Mouse (Mus musculus): Measurements from ENCODE around the gene Wfikkn1.
A peak's percentile ranks its signal among the peaks of the same experiment; 100 is the strongest.

Wfikkn1 gene

GRCm38 (mm10) chr17:25836397-25837075 is 44.1 kb downstream of the Wfikkn1 start:
- no peak for DNase-seq (ENCODE audit: low read depth)

- DNase-seq (ENCODE audit: low read depth) = no peak
Measured at GRCm38 (mm10) chr17:25835816-25836215, 44.8 kb downstream of the Wfikkn1 start.

GRCm38 (mm10) chr17:25835301-25835700 is 45.4 kb downstream of the Wfikkn1 start:
- no peak for DNase-seq (ENCODE audit: low read depth)

GRCm38 (mm10) chr17:25834595-25835222 is 45.9 kb downstream of the Wfikkn1 start:
- DNase-seq (ENCODE audit: low read depth) = no peak

GRCm38 (mm10) chr17:25833961-25834594 is 46.6 kb downstream of the Wfikkn1 start:
- DNase-seq (ENCODE audit: low read depth) = no peak

GRCm38 (mm10) chr17:25833291-25833663 is 47.4 kb downstream of the Wfikkn1 start, which contains the start of gene Stub1:
Stub1 (minus strand) TSS chr17:25833404.
- DNase-seq (ENCODE audit: low read depth) = peak; percentile 64

- peak; percentile 97 for DNase-seq (ENCODE audit: low read depth)
Measured at GRCm38 (mm10) chr17:25832436-25833290, 48.0 kb downstream of the Wfikkn1 start.

- no peak for DNase-seq (ENCODE audit: low read depth)
Measured at GRCm38 (mm10) chr17:25831451-25832281, 49.0 kb downstream of the Wfikkn1 start.

GRCm38 (mm10) chr17:25830806-25831431 is 49.7 kb downstream of the Wfikkn1 start:
- no peak for DNase-seq (ENCODE audit: low read depth)

GRCm38 (mm10) chr17:25830200-25830753 is 50.4 kb downstream of the Wfikkn1 start:
- DNase-seq (ENCODE audit: low read depth) = no peak

- DNase-seq (ENCODE audit: low read depth) = no peak
Measured at GRCm38 (mm10) chr17:25829558-25830017, 51.1 kb downstream of the Wfikkn1 start.

GRCm38 (mm10) chr17:25828712-25829557 is 51.7 kb downstream of the Wfikkn1 start, which contains the start of gene Jmjd8:
Jmjd8 (plus strand) TSS chr17:25828867.
- DNase-seq (ENCODE audit: low read depth) = peak; percentile 67

- no peak for DNase-seq (ENCODE audit: low read depth)
Measured at GRCm38 (mm10) chr17:25828223-25828594, 52.4 kb downstream of the Wfikkn1 start.
